Mouse (Mus musculus) kidney, adult 2 months (tissue): ENCODE results near the gene Lgmn.

Experiments
- CTCF ChIP-seq: fragments of 200-500 bp; conservative IDR thresholded peaks from 2 replicates; pipeline ENCODE4 v1.5.1; 2011; ENCODE audit warnings: low read depth, mild to moderate bottlenecking, control low read depth, low read length, moderate library complexity, mixed read lengths; ENCODE audit not compliant: insufficient read depth, insufficient read length
- POLR2A ChIP-seq: fragments of 200-500 bp; IDR thresholded peaks from one replicate; pipeline ENCODE4 v1.6.1; 2011; ENCODE audit warnings: low read depth, low read length, control low read depth

DNA sequence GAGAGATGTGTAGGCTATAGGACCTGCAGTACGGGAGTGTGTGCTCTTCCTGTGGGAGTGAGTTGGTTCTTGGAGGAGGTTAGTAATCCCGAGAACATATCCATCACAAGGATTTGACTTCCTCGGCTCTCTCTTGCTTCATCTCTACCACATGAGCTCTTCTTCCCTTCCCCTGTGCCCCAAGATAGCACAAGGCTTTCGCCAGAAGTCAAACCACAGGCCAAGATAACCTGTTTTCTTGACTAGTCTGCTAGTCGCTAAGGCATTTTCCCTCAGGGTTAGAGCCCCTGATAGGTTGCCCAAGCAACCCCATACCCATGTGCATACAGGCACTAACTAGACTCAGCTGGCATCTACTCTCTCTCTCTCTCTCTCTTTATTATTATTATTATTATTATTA, 4.1 kb upstream of the Lgmn start:
- TF ChIP-seq CTCF (no peak), POLR2A (no peak)
